Mouse (Mus musculus): Measurements from ENCODE around the gene H2al1o. TPM values are rescaled to one million over a fixed set of nuclear protein-coding genes. Genes with fewer than 3 reads are reported as not detected.
"Not testable (repeated sequence)": the region's sequence is repeated elsewhere in the genome, so short reads cannot be mapped to it uniquely, and the experiment has no call there.

Gene H2al1o
- total RNA-seq (2015) (not detected in 2 replicates), total RNA-seq (2017) (not detected in 2 replicates)

DNA sequence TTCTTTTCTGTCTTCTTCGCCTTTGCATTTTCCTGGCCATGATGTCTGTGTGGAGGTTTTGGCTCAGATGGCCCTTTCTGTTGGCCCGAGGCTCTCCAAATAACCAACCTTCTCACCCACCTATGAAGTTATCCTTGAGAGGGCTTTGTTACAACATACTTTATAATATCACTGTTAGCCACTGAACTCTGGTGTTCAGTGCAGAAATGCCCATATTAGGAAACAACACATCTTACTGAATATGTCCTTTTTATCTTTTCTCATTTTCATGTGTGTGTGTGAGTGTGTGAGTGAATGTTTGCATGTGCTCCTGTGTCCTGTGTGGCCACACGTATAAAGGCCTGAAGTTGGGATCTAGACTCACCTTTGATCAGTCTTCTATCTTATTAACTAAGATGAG is at the start of gene H2al1o:
TSS of gene H2al1o (minus strand) at position 101 of the 400 bp plus-strand sequence.
- ATAC-seq (replicated peaks; ENCODE audit: poor library complexity) = not testable (repeated sequence)

DNA sequence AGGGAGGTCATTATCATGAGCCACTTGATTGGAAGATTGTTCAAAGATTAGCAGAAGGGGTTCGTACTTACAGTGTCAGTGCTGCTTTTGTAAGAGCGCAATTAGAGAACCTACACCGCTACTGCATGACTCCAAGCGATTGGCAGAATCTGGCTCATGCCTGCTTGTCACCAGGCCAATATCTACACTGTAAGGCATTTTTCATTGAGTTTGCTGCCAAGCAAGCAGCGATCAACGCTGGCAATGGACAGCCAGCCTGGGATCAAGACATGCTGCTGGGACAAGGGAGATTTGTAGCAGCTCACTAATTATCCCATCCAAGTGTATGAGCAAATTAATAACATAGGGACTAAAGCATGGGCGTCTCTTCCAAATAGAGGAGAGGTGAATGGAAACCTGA is 25.8 kb upstream of the H2al1o start:
- ATAC-seq (replicated peaks; ENCODE audit: poor library complexity) = not testable (repeated sequence)

DNA sequence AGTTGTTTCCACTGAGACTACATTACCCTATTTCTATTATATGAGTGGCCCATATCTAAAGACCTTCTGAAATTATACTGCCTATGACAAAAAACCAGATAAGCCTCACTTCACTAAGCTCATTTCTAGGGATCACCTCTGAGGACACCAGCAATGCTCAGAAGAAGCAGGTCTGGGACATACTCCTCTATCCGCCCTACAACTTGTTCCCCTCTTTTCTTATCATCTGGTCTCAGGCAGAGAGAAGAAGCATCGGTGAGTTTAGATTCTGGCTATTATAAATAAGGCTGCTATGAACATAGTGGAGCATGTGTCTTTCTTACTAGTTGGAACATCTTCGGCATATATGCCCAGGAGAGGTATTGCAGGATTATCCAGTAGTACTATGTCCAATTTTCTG is 35.3 kb downstream of the H2al1o start:
- ATAC-seq (replicated peaks; ENCODE audit: poor library complexity) = no peak

Other genes with a start within 250 kb of the H2al1o start
- not detected in 2 replicates for gene H2al1k, start 221.8 kb downstream of the H2al1o start, total RNA-seq (2015)
- not detected in 2 replicates for gene H2al1k, start 221.8 kb downstream of the H2al1o start, total RNA-seq (2017)
- gene Cybb, start 84.6 kb downstream of the H2al1o start, total RNA-seq (2015) = 67.7 and 88.1 TPM in 2 replicates
- gene Cybb, start 84.6 kb downstream of the H2al1o start, total RNA-seq (2017) = 66.5 and 89.6 TPM in 2 replicates
- gene Dynlt3, start 90.6 kb upstream of the H2al1o start, total RNA-seq (2015) = 51.8 and 53.3 TPM in 2 replicates
- gene Dynlt3, start 90.6 kb upstream of the H2al1o start, total RNA-seq (2017) = 71.8 and 77.1 TPM in 2 replicates